Mouse (Mus musculus) heart, postnatal 0 days (tissue): Measurements from ENCODE around the gene Tbccd1.

Experiments
- CTCF ChIP-seq: IDR thresholded peaks from 2 replicates; pipeline ENCODE4 v1.5.1; 2016; ENCODE audit warnings: antibody characterized with exemption, control low read depth, low read depth
- EP300 ChIP-seq: IDR thresholded peaks from 2 replicates; pipeline ENCODE4 v1.6.1; 2016; ENCODE audit warnings: antibody characterized with exemption, low read depth

DNA sequence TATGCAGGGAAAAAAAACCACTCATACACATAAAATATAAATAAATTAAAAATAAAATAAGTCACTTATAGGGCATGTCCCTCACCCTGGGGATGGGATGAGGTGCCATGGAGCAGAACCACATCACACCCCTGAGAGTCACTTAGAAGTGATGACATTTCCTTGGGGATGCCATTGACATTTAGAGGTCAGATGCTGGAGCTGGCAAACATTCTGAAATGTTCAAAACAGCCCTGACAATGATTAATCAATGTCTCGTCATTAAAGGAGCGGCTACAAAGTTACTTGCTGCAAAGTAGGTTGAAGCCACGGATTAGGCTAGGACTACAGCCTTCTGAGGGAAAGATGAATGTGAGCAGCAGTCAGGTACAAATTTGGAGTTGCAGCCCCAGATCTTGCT lies 43.9 kb upstream of the Tbccd1 start:
- TF ChIP-seq CTCF (no peak), EP300 (no peak)
